Mouse (Mus musculus) spleen, adult 12 weeks (tissue): ENCODE data around the gene Olfr1238.

Experiments used
- DNase-seq: peaks from one replicate; pipeline ENCODE4 v3.0.0; 2022; ENCODE audit warnings: low spot score

Gene Olfr1238

GRCm38 (mm10) chr2:89409576-89409975, at the start of gene Olfr1238:
Gene Olfr1238 (minus strand): TSS chr2:89409676.
- no peak for DNase-seq

- no peak for DNase-seq
These were observed 33.4 kb upstream of the Olfr1238 start, which contains the start of gene Olfr1240 for GRCm38 (mm10) chr2:89442900-89443299. Gene Olfr1240 (minus strand): TSS chr2:89443000.

GRCm38 (mm10) chr2:89420307-89420706, 10.8 kb upstream of the Olfr1238 start, which contains the start of gene Olfr1239:
Gene Olfr1239 (minus strand): TSS chr2:89420407.
- no peak for DNase-seq

GRCm38 (mm10) chr2:89414557-89414956, 5.1 kb upstream of the Olfr1238 start:
- no peak for DNase-seq

- DNase-seq: no peak
These were observed 8.6 kb downstream of the Olfr1238 start for GRCm38 (mm10) chr2:89400882-89401281.

GRCm38 (mm10) chr2:89364765-89365164, 44.7 kb downstream of the Olfr1238 start, which contains the start of gene Olfr1234:
Gene Olfr1234 (minus strand): TSS chr2:89364865.
- no peak for DNase-seq
